ENCODE assay signal across 9 mouse cellular contexts in genomic region chr17:35254241-35255098, GRCm38 (mm10). TPM values are rescaled to one million over a fixed set of nuclear protein-coding genes. Genes with fewer than 3 reads are reported as not detected.
DNase-seq lines count a peak whose midpoint lies in the region; ATAC-seq lines count a peak whose summit lies in the region.
"Had no signal": no experiment of that assay in that cellular context is flagged by ENCODE, and none has a peak within 500 bp of the region (broad histone marks: within the 10 kb centered on the region; RNA-seq: fewer than 3 reads in every experiment).

No protein-coding gene starts in this region.

- no peak overlapping the region for H3K27ac ChIP-seq in hindbrain, embryonic 16.5 days (ENCODE audit: low read depth, low read length)
- H3K27ac ChIP-seq in liver, embryonic 12.5 days: 0 out of 2 replicates have a peak overlapping the region, but pooled peaks have one; percentile 15
- H3K27ac ChIP-seq in neural tube, embryonic 11.5 days (ENCODE audit: low read depth, low read length): no peak overlapping the region

- DNase-seq in heart, postnatal 14 days: peak; percentile 62 to 71
- DNase-seq in heart, adult 9 months (ENCODE audit: low spot score in 2 of 2): no peak
- DNase-seq in MN1 (ENCODE audit: low spot score): peak; percentile 64
- peak; percentile 66 for DNase-seq in embryo, embryonic 11 days
- DNase-seq in neural tube, embryonic 11.5 days (ENCODE audit: low spot score): peak; percentile 61
- peak; percentile 73 to 74 for DNase-seq in thymus, postnatal 36 days

- 57% methylated on average over 11 of the region's 11 CpGs for WGBS in hindbrain, embryonic 16.5 days
- WGBS in liver, embryonic 12.5 days (ENCODE audit: insufficient replicate concordance): 52% methylated on average over 11 of the region's 11 CpGs
- WGBS in neural tube, embryonic 11.5 days: 55% methylated on average over 11 of the region's 11 CpGs

- peak; percentile 12 for ATAC-seq in hindbrain, embryonic 16.5 days
- ATAC-seq in liver, embryonic 12.5 days: peak; percentile 25; the same call in 1 of the 2 replicates
- peak; percentile 20; the same call in 1 of the 2 replicates for ATAC-seq in neural tube, embryonic 11.5 days (ENCODE audit: insufficient read depth, low FRiP score, low TSS enrichment)

- H3K4me2 ChIP-seq in hindbrain, embryonic 16.5 days (ENCODE audit: low read length): no peak overlapping the region
- no peak overlapping the region for H3K4me2 ChIP-seq in liver, embryonic 12.5 days
- H3K4me2 ChIP-seq in neural tube, embryonic 11.5 days (ENCODE audit: low read depth): no peak overlapping the region

- H3K27me3 ChIP-seq in hindbrain, embryonic 16.5 days (replicated peaks; ENCODE audit: control insufficient read depth, insufficient read depth, low read length): no peaks in the 10 kb centered on the region
- 0 out of 2 replicates have a peak, but pooled peaks cover 6% of the 10 kb centered on the region for H3K27me3 ChIP-seq in liver, embryonic 12.5 days (replicated peaks)
- no peaks in the 10 kb centered on the region for H3K27me3 ChIP-seq in neural tube, embryonic 11.5 days (ENCODE audit: control insufficient read depth, insufficient read depth, low read length)

- intact Hi-C loops in heart, postnatal 14 days (cut with DNase I): loop anchor here (5.0 kb wide), 1 partner anchor 48 kb away; no protein-coding TSS in a partner anchor

- H3K36me3 ChIP-seq in hindbrain, embryonic 16.5 days (ENCODE audit: control insufficient read depth, insufficient read depth, low read length): peaks cover 43% of the 10 kb centered on the region
- H3K36me3 ChIP-seq in liver, embryonic 12.5 days: peaks cover 49% of the 10 kb centered on the region
- peaks cover 22% of the 10 kb centered on the region for H3K36me3 ChIP-seq in neural tube, embryonic 11.5 days (ENCODE audit: control insufficient read depth, insufficient read depth, low read length)

- no peaks in the 10 kb centered on the region; the same call in 1 of the 2 replicates for H3K4me1 ChIP-seq in hindbrain, embryonic 16.5 days (ENCODE audit: control insufficient read depth, insufficient read depth, low read depth, low read length)
- peaks cover 22% of the 10 kb centered on the region for H3K4me1 ChIP-seq in liver, embryonic 12.5 days
- H3K4me1 ChIP-seq in neural tube, embryonic 11.5 days (ENCODE audit: control insufficient read depth, insufficient read depth, low read length): no peaks in the 10 kb centered on the region

- H3K9ac ChIP-seq in hindbrain, embryonic 16.5 days (ENCODE audit: low read depth, low read length): no peak overlapping the region
- no peak overlapping the region for H3K9ac ChIP-seq in liver, embryonic 12.5 days
- no peak overlapping the region for H3K9ac ChIP-seq in neural tube, embryonic 11.5 days (ENCODE audit: low read length)

- H3K9me3 ChIP-seq in hindbrain, embryonic 16.5 days (ENCODE audit: control insufficient read depth, low read length): no peaks in the 10 kb centered on the region
- H3K9me3 ChIP-seq in liver, embryonic 12.5 days (replicated peaks): no peaks in the 10 kb centered on the region
- H3K9me3 ChIP-seq in neural tube, embryonic 11.5 days (ENCODE audit: control insufficient read depth, low read length): no peaks in the 10 kb centered on the region

- H3K4me3 ChIP-seq in hindbrain, embryonic 16.5 days (ENCODE audit: low read length): no peak overlapping the region
- no peak overlapping the region for H3K4me3 ChIP-seq in liver, embryonic 12.5 days
- H3K4me3 ChIP-seq in neural tube, embryonic 11.5 days (ENCODE audit: low read depth, low read length): 0 out of 2 replicates have a peak overlapping the region, but pooled peaks have one; percentile 10

RNA-seq across cellular contexts. Expression of gene H2-D1, which starts 8.1 kb away (rescaled TPM):
- 10 to 100 TPM; 77.3 to 77.5 TPM for total RNA-seq in heart, postnatal 14 days (2021)
- polyA plus RNA-seq in hindbrain, embryonic 16.5 days (2015; fragmentation: Nextera tagmentation; extraction: Ambion mirVana): 125 and 134 TPM in 2 replicates
- 66.8 and 72.5 TPM in 2 replicates for polyA plus RNA-seq in liver, embryonic 12.5 days (2016; fragmentation: Nextera tagmentation; extraction: Ambion mirVana)
- polyA plus RNA-seq in neural tube, embryonic 11.5 days (2014; fragmentation: Nextera tagmentation; extraction: Ambion mirVana): 47.9 and 56.5 TPM in 2 replicates

RNA-seq across cellular contexts. Expression of gene Ddx39b, which starts 12.9 kb away (rescaled TPM):
- total RNA-seq in heart, postnatal 14 days (2021): 100 to 1,000 TPM; 107 to 118 TPM
- polyA plus RNA-seq in hindbrain, embryonic 16.5 days (2015; fragmentation: Nextera tagmentation; extraction: Ambion mirVana): 331 and 355 TPM in 2 replicates
- 258 and 267 TPM in 2 replicates for polyA plus RNA-seq in liver, embryonic 12.5 days (2016; fragmentation: Nextera tagmentation; extraction: Ambion mirVana)
- polyA plus RNA-seq in neural tube, embryonic 11.5 days (2014; fragmentation: Nextera tagmentation; extraction: Ambion mirVana): 634 and 672 TPM in 2 replicates

RNA-seq across cellular contexts. Expression of gene Nfkbil1, which starts 18.9 kb away (rescaled TPM):
- 10 to 100 TPM in 1 of 2 experiments, 1 to 10 TPM in 1; 8.4 to 10.4 TPM for total RNA-seq in heart, postnatal 14 days (2021)
- polyA plus RNA-seq in hindbrain, embryonic 16.5 days (2015; fragmentation: Nextera tagmentation; extraction: Ambion mirVana): 9.8 and 10.1 TPM in 2 replicates
- polyA plus RNA-seq in liver, embryonic 12.5 days (2016; fragmentation: Nextera tagmentation; extraction: Ambion mirVana): 5.7 and 6.4 TPM in 2 replicates
- 4.7 and 5.0 TPM in 2 replicates for polyA plus RNA-seq in neural tube, embryonic 11.5 days (2014; fragmentation: Nextera tagmentation; extraction: Ambion mirVana)

RNA-seq across cellular contexts. Expression of gene Atp6v1g2, which starts 21.0 kb away (rescaled TPM):
- total RNA-seq in heart, postnatal 14 days (2021): 1 to 10 TPM; 4.1 to 4.4 TPM
- 140 and 151 TPM in 2 replicates for polyA plus RNA-seq in hindbrain, embryonic 16.5 days (2015; fragmentation: Nextera tagmentation; extraction: Ambion mirVana)
- polyA plus RNA-seq in liver, embryonic 12.5 days (2016; fragmentation: Nextera tagmentation; extraction: Ambion mirVana): 1.3 and 1.8 TPM in 2 replicates
- polyA plus RNA-seq in neural tube, embryonic 11.5 days (2014; fragmentation: Nextera tagmentation; extraction: Ambion mirVana): 14.1 and 16.8 TPM in 2 replicates

RNA-seq across cellular contexts. Expression of gene Gm16181, which starts 33.8 kb away (rescaled TPM):
- total RNA-seq in heart, postnatal 14 days (2021): under 1 TPM in 1 of 2 experiments, not detected in 1; 0.71 TPM
- 0.34 and 0.45 TPM in 2 replicates for polyA plus RNA-seq in hindbrain, embryonic 16.5 days (2015; fragmentation: Nextera tagmentation; extraction: Ambion mirVana)
- 0.42 TPM in 1 of 2 replicates, not detected in the other for polyA plus RNA-seq in liver, embryonic 12.5 days (2016; fragmentation: Nextera tagmentation; extraction: Ambion mirVana)
- polyA plus RNA-seq in neural tube, embryonic 11.5 days (2014; fragmentation: Nextera tagmentation; extraction: Ambion mirVana): 0.50 TPM in 1 of 2 replicates, not detected in the other
- total RNA-seq: left cerebral cortex, postnatal 25 days had no signal

Comparison
In these comparisons a context has a peak if more than half of its experiments do, and no peak if none do; other contexts are left out.
1. DNase-seq: peak in heart, postnatal 14 days (2 of 2), MN1 (single experiment), embryo, embryonic 11 days (single experiment), neural tube, embryonic 11.5 days (single experiment) and thymus, postnatal 36 days (2 of 2); none in heart, adult 9 months (0 of 2).
2. Peak in every context shown above with its lines, with median percentiles within 50 percentile points of each other: ATAC-seq.